Mouse (Mus musculus): ENCODE measurements around the gene Cluap1.
"Not testable (repeated sequence)": the region's sequence is repeated elsewhere in the genome, so short reads cannot be mapped to it uniquely, and the experiment has no call there.

The Cluap1 gene

DNA sequence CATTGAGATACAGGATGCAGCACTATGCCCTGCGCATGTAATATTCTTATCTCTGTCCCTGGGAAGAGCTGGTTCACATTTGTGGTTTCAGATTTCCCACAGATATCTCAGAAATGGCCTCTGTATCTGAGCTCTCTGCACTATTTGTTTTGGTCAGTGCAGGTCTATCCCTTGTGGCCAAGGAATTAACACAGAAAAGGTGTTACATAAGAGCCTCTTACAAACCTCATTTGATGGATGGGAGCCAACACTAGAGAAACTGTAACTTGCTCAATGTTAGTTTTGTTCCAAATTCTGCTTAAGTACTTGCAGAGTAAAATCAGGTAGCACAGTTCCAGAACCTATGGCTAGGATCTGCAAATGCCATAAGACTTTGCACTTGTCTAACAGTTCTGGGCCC lies 25.5 kb downstream of the Cluap1 start:
- peak; percentile 63 for DNase-seq (ENCODE audit: low read depth, low spot score)

DNA sequence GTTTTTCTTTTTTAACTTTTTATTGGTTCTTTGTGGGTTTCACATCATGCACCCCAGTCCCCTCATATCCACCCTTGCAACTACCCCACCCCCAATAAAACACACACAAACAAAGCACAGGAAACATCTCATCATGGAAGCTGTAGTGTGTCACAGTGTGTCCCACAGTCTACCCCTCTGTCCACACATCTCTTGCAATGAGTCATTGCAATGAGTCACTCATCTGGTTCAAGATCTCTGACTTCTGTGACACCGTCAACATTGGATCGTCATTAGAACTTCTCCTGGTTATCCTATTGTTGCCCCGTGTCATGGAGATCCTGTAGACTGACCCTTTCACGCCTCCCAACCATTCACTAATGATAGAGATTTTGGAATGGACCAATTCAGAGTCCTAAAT lies 26.1 kb downstream of the Cluap1 start:
- DNase-seq (ENCODE audit: low read depth, low spot score), result peak; percentile 64

DNA sequence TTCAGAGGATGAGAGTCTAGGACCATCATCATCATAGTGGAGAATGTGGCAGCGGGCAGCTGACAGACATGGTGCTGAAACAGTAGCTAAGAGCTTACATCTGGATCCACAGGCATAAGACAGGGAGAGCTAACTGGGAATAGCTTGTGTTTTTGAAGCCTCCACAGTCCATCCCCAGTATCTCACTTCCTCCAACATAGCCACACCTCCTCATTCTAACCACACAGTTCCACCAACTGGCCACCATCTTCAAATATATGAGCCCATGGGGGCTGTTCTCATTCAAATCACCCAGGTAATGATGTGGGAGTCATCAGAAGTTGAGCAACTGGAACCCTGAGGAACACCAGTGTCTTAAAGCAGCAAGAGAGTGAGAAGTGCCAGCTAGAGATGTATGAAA lies 42.5 kb downstream of the Cluap1 start:
- DNase-seq (ENCODE audit: low read depth, low spot score), result no peak

DNA sequence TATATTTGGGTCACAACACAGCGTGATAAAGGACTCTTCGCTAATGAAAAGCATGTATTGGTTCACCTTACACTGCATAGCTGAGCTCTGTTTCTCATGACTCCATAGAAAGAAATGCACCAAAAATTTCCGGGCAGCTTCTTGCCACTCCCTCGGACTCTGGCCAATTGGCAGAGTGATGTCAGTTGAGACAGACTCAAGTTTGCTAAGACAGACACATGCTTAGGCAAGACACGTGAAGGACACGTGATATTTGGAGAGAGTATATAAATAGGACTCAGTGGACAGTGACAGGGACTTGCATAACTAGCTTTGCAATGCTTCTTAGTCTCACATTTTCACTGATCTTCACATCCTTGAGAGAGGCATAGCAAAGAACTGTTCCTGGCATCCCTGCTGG lies 47.8 kb downstream of the Cluap1 start:
- DNase-seq (ENCODE audit: low read depth, low spot score), result peak; percentile 97

DNA sequence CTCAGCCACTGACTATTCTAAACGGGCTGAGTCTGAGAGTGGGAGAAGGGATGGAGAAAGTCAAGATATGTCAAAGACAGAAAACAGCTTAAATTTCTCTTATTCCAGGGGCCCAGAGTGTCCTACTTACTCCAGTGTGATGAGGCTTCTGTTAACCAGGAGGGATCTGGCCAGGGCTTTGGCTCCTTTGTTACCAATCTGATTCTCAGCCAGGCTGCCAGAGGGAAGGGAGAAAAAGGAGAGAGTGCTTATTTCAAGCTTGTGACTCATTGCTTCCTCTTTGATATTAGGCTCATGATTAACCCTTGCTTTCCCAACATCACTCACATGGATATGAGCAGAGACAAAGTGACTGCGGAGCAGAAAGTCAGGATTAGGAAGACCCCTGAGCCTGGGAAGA lies 50.7 kb downstream of the Cluap1 start:
- DNase-seq (ENCODE audit: low read depth, low spot score), result peak; percentile 79

DNA sequence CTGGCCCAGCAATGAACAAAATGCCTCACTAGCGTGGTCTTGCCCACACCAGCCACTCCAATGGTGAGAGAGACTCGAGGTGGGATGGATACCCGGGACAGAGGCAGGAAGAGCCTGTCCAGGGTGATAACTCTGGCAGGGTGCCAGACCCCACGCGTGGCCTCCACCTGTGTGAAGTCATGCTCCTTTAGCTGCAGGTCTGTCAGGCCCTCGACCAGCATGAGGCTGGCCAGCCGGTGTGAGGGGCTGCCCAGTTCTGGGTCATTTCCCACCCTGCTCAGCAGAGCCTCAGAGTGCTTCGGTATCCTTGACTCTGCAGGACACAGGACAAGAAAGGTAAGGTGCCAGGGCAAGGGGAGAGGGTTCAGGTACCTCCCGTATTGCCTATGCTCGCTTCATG lies 56.4 kb downstream of the Cluap1 start:
- no peak for DNase-seq (ENCODE audit: low read depth, low spot score)

DNA sequence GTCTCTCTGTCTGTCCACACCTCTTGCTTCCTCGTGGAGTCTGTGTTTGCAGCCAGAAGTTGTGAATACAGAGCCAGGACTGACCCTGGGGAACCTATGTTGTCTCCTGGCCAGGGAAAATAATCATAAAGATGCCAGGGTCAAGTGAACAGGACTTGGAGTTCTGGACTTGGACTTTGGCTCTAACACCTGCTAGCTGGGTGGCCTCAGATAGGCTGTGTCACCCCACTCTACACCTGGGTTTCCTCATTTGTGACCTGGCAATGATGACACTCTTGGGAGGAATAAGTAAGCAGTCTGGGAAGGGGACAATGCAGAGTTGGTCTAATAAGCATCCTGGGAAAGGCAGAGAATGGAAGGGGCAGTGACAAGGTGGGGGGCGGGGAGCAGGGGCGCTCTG lies 56.9 kb downstream of the Cluap1 start:
- DNase-seq (ENCODE audit: low read depth, low spot score), result no peak

DNA sequence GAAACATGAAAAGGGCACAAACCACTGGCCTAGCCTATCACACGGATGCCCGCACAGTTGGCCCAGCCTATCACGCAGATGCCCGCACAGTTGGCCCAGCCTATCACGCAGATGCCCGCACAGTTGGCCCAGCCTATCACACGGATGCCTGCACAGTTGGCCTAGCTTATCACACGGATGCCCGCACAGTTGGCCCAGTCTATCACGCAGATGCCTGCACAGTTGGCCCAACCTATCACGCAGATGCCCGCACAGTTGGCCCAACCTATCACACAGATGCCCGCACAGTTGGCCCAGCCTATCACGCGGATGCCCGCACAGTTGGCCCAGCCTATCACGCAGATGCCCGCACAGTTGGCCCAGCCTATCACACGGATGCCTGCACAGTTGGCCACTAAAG lies 65.9 kb downstream of the Cluap1 start:
- not testable (repeated sequence) for DNase-seq (ENCODE audit: low read depth, low spot score)

DNA sequence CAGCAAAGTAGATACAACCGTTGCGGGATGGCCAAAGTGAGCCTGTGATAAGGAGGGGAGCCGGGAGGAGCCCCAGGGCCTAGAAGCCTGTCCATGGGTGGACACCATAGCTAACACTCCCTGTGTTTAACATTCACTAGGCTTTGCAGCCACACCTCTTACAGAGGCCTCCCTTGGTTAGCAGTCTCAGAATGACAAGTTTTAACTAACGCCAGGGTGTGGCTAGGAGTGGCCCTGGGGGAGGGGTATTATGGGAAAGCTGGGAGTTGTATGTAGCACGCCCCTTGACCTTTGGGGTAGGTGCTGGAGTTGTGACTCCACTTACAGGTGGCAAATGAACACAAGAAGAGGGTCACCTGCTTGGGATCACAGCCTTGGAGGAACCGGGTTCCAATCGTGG lies 67.1 kb downstream of the Cluap1 start:
- DNase-seq (ENCODE audit: low read depth, low spot score), result no peak

DNA sequence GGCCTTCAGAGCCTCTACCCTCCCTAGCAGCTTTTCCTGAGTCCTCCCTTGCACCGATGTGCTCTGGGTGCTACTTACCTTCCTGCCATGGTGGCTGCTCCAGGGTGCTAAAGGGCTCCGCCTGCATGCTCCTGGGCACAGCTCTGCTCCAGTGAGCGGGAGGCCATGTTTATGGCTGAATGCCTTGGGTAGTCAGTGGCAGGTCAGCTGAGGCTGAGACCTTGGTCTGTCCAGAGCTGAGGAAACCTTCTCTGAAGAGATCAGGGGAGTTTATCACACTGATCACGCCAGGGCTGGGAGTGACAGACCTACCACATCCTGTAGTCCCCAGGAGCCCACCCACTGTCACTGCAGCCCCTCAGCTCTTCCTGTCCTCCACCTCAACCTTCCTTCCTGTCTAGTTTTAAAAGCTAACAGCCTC lies 67.7 kb downstream of the Cluap1 start, which contains the start of gene Nlrc3:
Gene Nlrc3, minus strand, starts transcription at position 382 of the 421 bp plus-strand sequence.
- DNase-seq (ENCODE audit: low read depth, low spot score), result no peak

DNA sequence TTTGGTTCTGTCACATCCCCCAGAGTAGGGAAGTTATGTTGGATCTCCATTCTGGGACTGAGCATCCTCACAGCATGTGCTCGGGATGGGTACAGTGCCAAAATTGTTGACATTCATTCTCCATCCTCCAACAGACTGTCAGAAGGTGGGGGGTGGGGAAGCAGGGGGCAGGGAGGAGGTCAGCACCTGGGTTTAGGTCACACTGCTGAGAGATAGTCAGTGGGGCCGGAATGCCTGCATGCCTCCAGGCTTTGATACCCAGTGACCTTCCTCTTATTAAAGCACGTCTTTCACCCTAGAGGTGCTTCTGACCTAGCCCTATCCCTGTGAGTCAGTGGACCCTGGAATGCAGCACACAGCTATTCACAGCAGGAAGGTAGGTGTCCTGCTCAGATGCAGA lies 68.1 kb downstream of the Cluap1 start:
- DNase-seq (ENCODE audit: low read depth, low spot score), result no peak

DNA sequence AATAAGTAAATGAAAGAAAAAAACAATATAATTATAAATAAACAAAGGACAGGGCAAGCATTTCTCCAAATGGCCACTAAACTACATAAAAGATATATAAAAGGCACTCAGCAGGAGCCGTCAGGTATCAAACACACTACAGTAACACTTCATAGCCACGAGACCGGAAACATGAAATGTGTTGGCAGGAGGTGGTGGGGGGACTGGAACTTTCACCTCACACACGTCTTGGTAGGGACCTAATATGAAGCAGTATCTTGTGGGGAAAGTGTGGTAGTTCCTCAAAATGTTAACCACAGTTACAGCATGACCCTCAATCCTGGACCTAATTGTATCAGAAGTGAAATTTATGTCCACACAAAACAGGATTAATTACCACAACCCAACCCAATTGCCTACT lies 73.6 kb downstream of the Cluap1 start:
- no peak for DNase-seq (ENCODE audit: low read depth, low spot score)

DNA sequence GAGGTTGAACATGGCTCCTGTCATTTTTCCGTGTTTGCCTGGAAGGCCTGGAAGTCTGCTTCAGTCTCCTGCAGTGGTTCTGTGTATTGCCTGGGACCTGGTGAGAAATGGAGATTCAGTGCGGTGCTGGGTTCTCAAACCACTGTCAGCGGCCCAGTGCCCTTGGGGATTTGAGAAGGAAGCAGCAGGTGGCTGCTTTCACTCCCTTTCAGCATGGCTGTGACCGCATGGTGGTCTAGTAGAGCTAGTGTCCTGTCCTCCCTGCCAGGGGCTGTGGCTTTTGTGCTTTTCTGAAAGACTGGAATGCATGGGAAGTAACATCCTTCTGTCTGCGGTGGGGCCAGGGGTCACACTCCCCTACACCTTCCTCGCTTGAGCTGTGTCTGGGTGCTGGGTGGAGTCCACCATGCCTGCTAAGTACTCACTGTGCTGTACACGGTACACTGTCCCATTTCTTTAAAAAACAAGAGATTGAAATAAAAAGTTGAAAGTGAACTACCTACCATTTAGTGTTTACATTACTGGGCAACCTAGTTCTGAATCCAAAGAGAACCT lies 74.6 kb downstream of the Cluap1 start:
- DNase-seq (ENCODE audit: low read depth, low spot score), result no peak

DNA sequence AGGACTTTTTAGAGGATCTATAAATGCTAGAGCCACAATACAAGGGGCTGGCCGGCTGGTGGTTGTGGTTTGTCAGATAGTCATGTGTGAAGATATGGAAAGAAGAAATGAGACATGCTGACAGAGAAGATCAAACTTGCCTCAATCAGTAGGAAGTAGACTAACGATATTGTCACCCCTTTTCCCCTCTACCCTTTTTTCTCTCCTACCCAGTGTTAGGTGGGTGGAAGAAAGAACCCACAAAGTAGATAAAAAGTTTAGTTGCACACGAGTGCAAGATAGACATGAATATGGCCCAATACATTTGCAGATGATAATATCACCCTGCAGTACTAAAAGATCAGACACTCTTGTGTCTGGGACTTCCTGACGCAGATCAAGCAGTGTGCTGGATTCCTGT lies 79.8 kb downstream of the Cluap1 start:
- DNase-seq (ENCODE audit: low read depth, low spot score), result no peak

Data from 3T3-L1 (cell line).